21 mouse cellular contexts compared by ENCODE assay signal in the genomic region with DNA sequence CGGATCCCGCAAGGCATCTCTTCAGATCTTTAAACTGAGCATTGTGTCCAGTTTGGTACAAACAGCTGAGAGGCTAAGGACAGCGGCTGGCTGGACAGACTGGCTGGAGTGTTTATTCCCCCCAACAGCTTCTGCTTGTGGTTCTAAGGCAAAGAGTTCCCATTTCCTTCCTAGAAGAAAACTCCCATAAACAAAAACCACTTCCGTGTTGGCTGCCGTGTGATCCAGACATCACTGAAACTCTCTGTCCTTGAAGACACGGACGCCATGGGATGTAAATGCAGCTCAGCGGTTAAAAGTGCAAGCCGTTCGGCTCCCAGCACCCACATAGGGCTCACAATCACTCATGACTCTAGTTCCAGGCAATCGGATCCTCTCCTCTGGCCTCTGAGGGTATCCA. TPM values are rescaled to one million over a fixed set of nuclear protein-coding genes. Genes with fewer than 3 reads are reported as not detected.
DNase-seq lines count a peak whose midpoint lies in the region; ATAC-seq and TF ChIP-seq lines count a peak whose summit lies in the region.
"Had no signal": no experiment of that assay in that cellular context is flagged by ENCODE, and none has a peak within 500 bp of the region (broad histone marks: within the 10 kb centered on the region; RNA-seq: fewer than 3 reads in every experiment).

No protein-coding gene starts in this region.

- H3K9me3 ChIP-seq in liver, embryonic 11.5 days (ENCODE audit: control insufficient read depth, low read length), result no peaks in the 10 kb centered on the region
- no peaks in the 10 kb centered on the region for H3K9me3 ChIP-seq in intestine, postnatal 0 days (ENCODE audit: control insufficient read depth)
- H3K9me3 ChIP-seq: embryonic facial prominence, embryonic 13.5 days; limb, embryonic 13.5 days; liver, embryonic 15.5 days; megakaryocyte, embryonic 14.5 days had no signal

- TF ChIP-seq CTCF in liver, adult 2 months (IDR thresholded peaks at IDR 0.05; ENCODE audit: low read depth, low read length), result no peak
- TF ChIP-seq CTCF in intestine, postnatal 0 days (IDR thresholded peaks at IDR 0.05; ENCODE audit: low read depth), result no peak

- H3K4me1 ChIP-seq in liver, adult 2 months (ENCODE audit: control insufficient read depth, insufficient read depth, low read length), result peaks cover 7% of the 10 kb centered on the region; the same call in 1 of the 2 replicates
- H3K4me1 ChIP-seq in liver, embryonic 11.5 days (replicated peaks; ENCODE audit: control insufficient read depth, insufficient read depth, low read length), result peaks cover 16% of the 10 kb centered on the region; the same call in 1 of the 2 replicates
- H3K4me1 ChIP-seq in intestine, postnatal 0 days (replicated peaks; ENCODE audit: control insufficient read depth, insufficient read depth, low read length), result peaks cover 18% of the 10 kb centered on the region

- WGBS in liver, adult 2 months, result 76% methylated on average over 11 of the region's 11 CpGs
- 88% methylated on average over 11 of the region's 11 CpGs for WGBS in liver, embryonic 11.5 days
- 65% methylated on average over 11 of the region's 11 CpGs for WGBS in intestine, postnatal 0 days

- H3K27me3 ChIP-seq in liver, adult 2 months (ENCODE audit: control insufficient read depth, insufficient read depth, low read length), result no peaks in the 10 kb centered on the region
- no peaks in the 10 kb centered on the region for H3K27me3 ChIP-seq in liver, embryonic 11.5 days (replicated peaks; ENCODE audit: control insufficient read depth, insufficient read depth, low read length)
- H3K27me3 ChIP-seq in intestine, postnatal 0 days (replicated peaks; ENCODE audit: control insufficient read depth, insufficient read depth, low read length), result no peaks in the 10 kb centered on the region
- H3K27me3 ChIP-seq: embryonic facial prominence, embryonic 13.5 days; Patski had no signal

- intact Hi-C loops in left cerebral cortex, postnatal 14 days (cut with DNase I), result no loop called here

- ATAC-seq in liver, embryonic 11.5 days (replicated peaks; ENCODE audit: low FRiP score), result no peak
- no peak for ATAC-seq in intestine, postnatal 0 days
- ATAC-seq in monocyte, adult 5-6 weeks (replicated peaks; ENCODE audit: insufficient number of reproducible peaks, low FRiP score, low TSS enrichment, poor library complexity, severe bottlenecking), result no peak
- ATAC-seq: forebrain, embryonic 14.5 days; hindbrain, embryonic 16.5 days; Patski had no signal

- H3K4me2 ChIP-seq in liver, embryonic 11.5 days, result no peak overlapping the region
- peak overlapping the region; percentile 13; the same call in 1 of the 2 replicates for H3K4me2 ChIP-seq in intestine, postnatal 0 days (replicated peaks; ENCODE audit: low read depth)
- H3K4me2 ChIP-seq: embryonic facial prominence, embryonic 13.5 days; limb, embryonic 13.5 days; liver, embryonic 15.5 days had no signal

- no peak overlapping the region for H3K27ac ChIP-seq in liver, adult 2 months (replicated peaks; ENCODE audit: insufficient read depth, low read depth, low read length)
- H3K27ac ChIP-seq in liver, embryonic 11.5 days (ENCODE audit: low read depth, low read length), result no peak overlapping the region
- peak overlapping the region; percentile 21; the same call in 1 of the 2 replicates for H3K27ac ChIP-seq in intestine, postnatal 0 days (ENCODE audit: low read depth, low read length)
- H3K27ac ChIP-seq: embryonic facial prominence, embryonic 13.5 days; limb, embryonic 13.5 days; liver, embryonic 15.5 days had no signal

- H3K79me2 ChIP-seq in liver, adult 2 months (ENCODE audit: control insufficient read depth, insufficient read depth, low read length), result no peaks in the 10 kb centered on the region

- no peak for TF ChIP-seq POLR2A in liver, adult 2 months (IDR thresholded peaks at IDR 0.05; ENCODE audit: extremely low read depth, insufficient read depth, low read length)

- no peak overlapping the region for H3K9ac ChIP-seq in liver, adult 2 months (ENCODE audit: low read depth, low read length)
- H3K9ac ChIP-seq in liver, embryonic 11.5 days (ENCODE audit: low read depth, low read length), result no peak overlapping the region
- H3K9ac ChIP-seq in intestine, postnatal 0 days (ENCODE audit: low read depth, low read length), result no peak overlapping the region
- H3K9ac ChIP-seq: embryonic facial prominence, embryonic 13.5 days; limb, embryonic 13.5 days; liver, embryonic 15.5 days had no signal

- no peak overlapping the region for H3K4me3 ChIP-seq in liver, adult 2 months (ENCODE audit: insufficient read depth, low read depth, low read length)
- H3K4me3 ChIP-seq in liver, embryonic 11.5 days (ENCODE audit: low read depth, low read length), result no peak overlapping the region
- no peak overlapping the region for H3K4me3 ChIP-seq in intestine, postnatal 0 days (ENCODE audit: low read depth, low read length)
- H3K4me3 ChIP-seq: embryonic facial prominence, embryonic 13.5 days; limb, embryonic 13.5 days; liver, embryonic 15.5 days; megakaryocyte, embryonic 14.5 days; myocyte had no signal

- H3K36me3 ChIP-seq in liver, adult 2 months (ENCODE audit: control insufficient read depth, insufficient read depth, low read length), result no peaks in the 10 kb centered on the region
- H3K36me3 ChIP-seq in liver, embryonic 11.5 days (ENCODE audit: control insufficient read depth, insufficient read depth, low read length), result no peaks in the 10 kb centered on the region
- peaks cover 3% of the 10 kb centered on the region; the same call in 1 of the 2 replicates for H3K36me3 ChIP-seq in intestine, postnatal 0 days (ENCODE audit: control insufficient read depth, insufficient read depth)
- H3K36me3 ChIP-seq: embryonic facial prominence, embryonic 13.5 days; limb, embryonic 13.5 days; liver, embryonic 15.5 days had no signal

- DNase-seq in liver, adult 2 months (ENCODE audit: extremely low read depth, low read depth, low spot score), result peak; percentile 10
- DNase-seq in liver, embryonic 11.5 days (ENCODE audit: low spot score), result no peak
- DNase-seq in lung, postnatal 25 days (ENCODE audit: low spot score), result peak; percentile 75
- no peak for DNase-seq in urinary bladder, adult 2 months (ENCODE audit: low spot score)
- no peak for DNase-seq in left cerebral cortex, postnatal 14 days (ENCODE audit: low spot score in 2 of 2)
- DNase-seq: adrenal gland, adult 8-10 months; cerebellum, postnatal 10 days; gastrocnemius, postnatal 25 days; layer of hippocampus, adult 9-11 months; midbrain, embryonic 14.5 days; thymus, postnatal 25 days had no signal

RNA-seq across cellular contexts. Expression of a gene that starts 3.8 kb away (rescaled TPM):
- 0.37 and 0.54 TPM in 2 replicates for total RNA-seq in liver, adult 2 months (2014; rRNA removed)
- polyA plus RNA-seq in liver, adult 2 months (2012; rRNA removed), result 0.91 and 1.3 TPM in 2 replicates
- 4.0 and 4.4 TPM in 2 replicates for polyA plus RNA-seq in liver, embryonic 11.5 days (2014; fragmentation: Nextera tagmentation; extraction: Ambion mirVana)
- 17.5 and 20.2 TPM in 2 replicates for polyA plus RNA-seq in intestine, postnatal 0 days (2015; fragmentation: Nextera tagmentation; extraction: Ambion mirVana)
- polyA plus RNA-seq in urinary bladder, adult 2 months (2012; rRNA removed), result 13.8 and 15.9 TPM in 2 replicates
- not detected in 3 replicates for total RNA-seq in monocyte, adult 5-6 weeks (2017)
- total RNA-seq in left cerebral cortex, postnatal 14 days (2021), result 10 to 100 TPM; 77.5 to 81.5 TPM
- polyA plus RNA-seq: myocyte had no signal

Comparison
In these comparisons a context has a peak if more than half of its experiments do, and no peak if none do; other contexts are left out.
1. DNase-seq: peak in liver, adult 2 months (single experiment) and lung, postnatal 25 days (single experiment); none in liver, embryonic 11.5 days (single experiment), urinary bladder, adult 2 months (single experiment) and left cerebral cortex, postnatal 14 days (0 of 2).